Mouse (Mus musculus): ENCODE data around the gene Mrps21. TPM values are rescaled to one million over a fixed set of nuclear protein-coding genes. Genes with fewer than 3 reads are reported as not detected.
A peak's percentile ranks its signal among the peaks of the same experiment; 100 is the strongest.
"Not testable (repeated sequence)": the region's sequence is repeated elsewhere in the genome, so short reads cannot be mapped to it uniquely, and the experiment has no call there.

The Mrps21 gene
- 331 and 337 TPM in 2 replicates for polyA plus RNA-seq (2014; fragmentation: Nextera tagmentation; extraction: Ambion mirVana)

GRCm38 (mm10) chr3:95871392-95871867, at the start of gene Mrps21:
Gene Mrps21 (minus strand): TSS chr3:95871519.
- DNase-seq (ENCODE audit: low spot score) (peak; percentile 95), ATAC-seq (replicated peaks; ENCODE audit: insufficient number of reproducible peaks, low FRiP score, low TSS enrichment, low read depth) (peak; percentile 94)
- Histone ChIP-seq H3K9me3 (replicated peaks; ENCODE audit: control insufficient read depth, low read length) (no peaks in the 10 kb centered on the region), H3K9ac (replicated peaks; ENCODE audit: low read length) (peak within 1 kb of the TSS; percentile 78), H3K4me1 (ENCODE audit: control insufficient read depth, insufficient read depth, low read length) (no peaks in the 10 kb centered on the region), H3K36me3 (replicated peaks; ENCODE audit: control insufficient read depth, insufficient read depth, low read depth, low read length) (no peaks in the 10 kb centered on the region), H3K4me3 (ENCODE audit: low read depth, low read length) (peak within 1 kb of the TSS; percentile 68), H3K27me3 (ENCODE audit: control insufficient read depth, insufficient read depth, low read length) (no peaks in the 10 kb centered on the region), H3K4me2 (ENCODE audit: low read depth, low read length) (peak within 1 kb of the TSS; percentile 46), H3K27ac (replicated peaks; ENCODE audit: low read depth, low read length) (peak within 1 kb of the TSS; percentile 66)
- under 1% methylated on average over 33 of the region's 33 CpGs for WGBS

- 40% methylated on average over 2 of the region's 2 CpGs for WGBS
- not testable (repeated sequence) for H3K27me3 ChIP-seq (ENCODE audit: control insufficient read depth, insufficient read depth, low read length); H3K4me1 ChIP-seq (ENCODE audit: control insufficient read depth, insufficient read depth, low read length); H3K9ac ChIP-seq (replicated peaks; ENCODE audit: low read length); H3K9me3 ChIP-seq (replicated peaks; ENCODE audit: control insufficient read depth, low read length); ATAC-seq (replicated peaks; ENCODE audit: insufficient number of reproducible peaks, low FRiP score, low TSS enrichment, low read depth); H3K4me2 ChIP-seq (ENCODE audit: low read depth, low read length); DNase-seq (ENCODE audit: low spot score); H3K36me3 ChIP-seq (replicated peaks; ENCODE audit: control insufficient read depth, insufficient read depth, low read depth, low read length); H3K27ac ChIP-seq (replicated peaks; ENCODE audit: low read depth, low read length); H3K4me3 ChIP-seq (ENCODE audit: low read depth, low read length)
Measured at GRCm38 (mm10) chr3:95920532-95920931, 49.2 kb upstream of the Mrps21 start.

GRCm38 (mm10) chr3:95916760-95917159, 45.4 kb upstream of the Mrps21 start:
- no peaks in the 10 kb centered on the region for H3K27me3 ChIP-seq (ENCODE audit: control insufficient read depth, insufficient read depth, low read length)
- H3K36me3 ChIP-seq (replicated peaks; ENCODE audit: control insufficient read depth, insufficient read depth, low read depth, low read length), result no peaks in the 10 kb centered on the region
- no peaks in the 10 kb centered on the region for H3K9me3 ChIP-seq (replicated peaks; ENCODE audit: control insufficient read depth, low read length)
- WGBS, result 82% methylated on average over 7 of the region's 7 CpGs
- no peak for ATAC-seq (replicated peaks; ENCODE audit: insufficient number of reproducible peaks, low FRiP score, low TSS enrichment, low read depth)
- no peak for DNase-seq (ENCODE audit: low spot score)
- H3K4me3 ChIP-seq (ENCODE audit: low read depth, low read length), result no peak overlapping the region
- no peak overlapping the region for H3K4me2 ChIP-seq (ENCODE audit: low read depth, low read length)
- no peaks in the 10 kb centered on the region for H3K4me1 ChIP-seq (ENCODE audit: control insufficient read depth, insufficient read depth, low read length)
- H3K27ac ChIP-seq (replicated peaks; ENCODE audit: low read depth, low read length), result no peak overlapping the region
- H3K9ac ChIP-seq (replicated peaks; ENCODE audit: low read length), result no peak overlapping the region

GRCm38 (mm10) chr3:95914706-95915105, 43.4 kb upstream of the Mrps21 start:
- no peaks in the 10 kb centered on the region for H3K9me3 ChIP-seq (replicated peaks; ENCODE audit: control insufficient read depth, low read length)
- ATAC-seq (replicated peaks; ENCODE audit: insufficient number of reproducible peaks, low FRiP score, low TSS enrichment, low read depth) (no peak), DNase-seq (ENCODE audit: low spot score) (no peak)
- H3K4me1 ChIP-seq (ENCODE audit: control insufficient read depth, insufficient read depth, low read length), result no peaks in the 10 kb centered on the region
- H3K36me3 ChIP-seq (replicated peaks; ENCODE audit: control insufficient read depth, insufficient read depth, low read depth, low read length), result no peaks in the 10 kb centered on the region
- WGBS, result 89% methylated on average over 4 of the region's 4 CpGs
- H3K27ac ChIP-seq (replicated peaks; ENCODE audit: low read depth, low read length), result no peak overlapping the region
- H3K4me3 ChIP-seq (ENCODE audit: low read depth, low read length), result no peak overlapping the region
- H3K9ac ChIP-seq (replicated peaks; ENCODE audit: low read length), result no peak overlapping the region
- no peak overlapping the region for H3K4me2 ChIP-seq (ENCODE audit: low read depth, low read length)
- no peaks in the 10 kb centered on the region for H3K27me3 ChIP-seq (ENCODE audit: control insufficient read depth, insufficient read depth, low read length)

GRCm38 (mm10) chr3:95907613-95908012, 36.3 kb upstream of the Mrps21 start:
- Histone ChIP-seq H3K27me3 (ENCODE audit: control insufficient read depth, insufficient read depth, low read length) (no peaks in the 10 kb centered on the region), H3K36me3 (replicated peaks; ENCODE audit: control insufficient read depth, insufficient read depth, low read depth, low read length) (no peaks in the 10 kb centered on the region), H3K9me3 (replicated peaks; ENCODE audit: control insufficient read depth, low read length) (no peaks in the 10 kb centered on the region), H3K4me2 (ENCODE audit: low read depth, low read length) (no peak overlapping the region), H3K27ac (replicated peaks; ENCODE audit: low read depth, low read length) (no peak overlapping the region), H3K4me3 (ENCODE audit: low read depth, low read length) (no peak overlapping the region), H3K9ac (replicated peaks; ENCODE audit: low read length) (no peak overlapping the region), H3K4me1 (ENCODE audit: control insufficient read depth, insufficient read depth, low read length) (peaks cover 2% of the 10 kb centered on the region)
- no peak for DNase-seq (ENCODE audit: low spot score)
- no peak for ATAC-seq (replicated peaks; ENCODE audit: insufficient number of reproducible peaks, low FRiP score, low TSS enrichment, low read depth)
- WGBS, result 38% methylated on average over 4 of the region's 4 CpGs

- Histone ChIP-seq H3K27me3 (ENCODE audit: control insufficient read depth, insufficient read depth, low read length) (no peaks in the 10 kb centered on the region), H3K4me1 (ENCODE audit: control insufficient read depth, insufficient read depth, low read length) (peaks cover 2% of the 10 kb centered on the region), H3K36me3 (replicated peaks; ENCODE audit: control insufficient read depth, insufficient read depth, low read depth, low read length) (no peaks in the 10 kb centered on the region), H3K4me3 (ENCODE audit: low read depth, low read length) (peak overlapping the region; percentile 19), H3K9ac (replicated peaks; ENCODE audit: low read length) (no peak overlapping the region), H3K4me2 (ENCODE audit: low read depth, low read length) (peak overlapping the region; percentile 32), H3K27ac (replicated peaks; ENCODE audit: low read depth, low read length) (no peak overlapping the region), H3K9me3 (replicated peaks; ENCODE audit: control insufficient read depth, low read length) (no peaks in the 10 kb centered on the region)
- ATAC-seq (replicated peaks; ENCODE audit: insufficient number of reproducible peaks, low FRiP score, low TSS enrichment, low read depth), result no peak
- DNase-seq (ENCODE audit: low spot score), result peak; percentile 86
- under 1% methylated on average over 12 of the region's 12 CpGs for WGBS
Measured at GRCm38 (mm10) chr3:95906860-95907259, 35.5 kb upstream of the Mrps21 start.

GRCm38 (mm10) chr3:95905940-95906492, 34.7 kb upstream of the Mrps21 start:
- Histone ChIP-seq H3K27ac (replicated peaks; ENCODE audit: low read depth, low read length) (no peak overlapping the region), H3K9ac (replicated peaks; ENCODE audit: low read length) (peak overlapping the region; percentile 65), H3K4me2 (ENCODE audit: low read depth, low read length) (peak overlapping the region; percentile 85), H3K27me3 (ENCODE audit: control insufficient read depth, insufficient read depth, low read length) (no peaks in the 10 kb centered on the region), H3K4me1 (ENCODE audit: control insufficient read depth, insufficient read depth, low read length) (peaks cover 2% of the 10 kb centered on the region), H3K4me3 (ENCODE audit: low read depth, low read length) (peak overlapping the region; percentile 46), H3K9me3 (replicated peaks; ENCODE audit: control insufficient read depth, low read length) (no peaks in the 10 kb centered on the region), H3K36me3 (replicated peaks; ENCODE audit: control insufficient read depth, insufficient read depth, low read depth, low read length) (no peaks in the 10 kb centered on the region)
- WGBS, result under 1% methylated on average over 12 of the region's 12 CpGs
- ATAC-seq (replicated peaks; ENCODE audit: insufficient number of reproducible peaks, low FRiP score, low TSS enrichment, low read depth) (no peak), DNase-seq (ENCODE audit: low spot score) (peak; percentile 81)

GRCm38 (mm10) chr3:95905146-95905939, 34.0 kb upstream of the Mrps21 start:
- Histone ChIP-seq H3K4me2 (ENCODE audit: low read depth, low read length) (peak overlapping the region; percentile 85), H3K9me3 (replicated peaks; ENCODE audit: control insufficient read depth, low read length) (no peaks in the 10 kb centered on the region), H3K4me3 (ENCODE audit: low read depth, low read length) (peak overlapping the region; percentile 46), H3K27ac (replicated peaks; ENCODE audit: low read depth, low read length) (peak overlapping the region; percentile 2), H3K9ac (replicated peaks; ENCODE audit: low read length) (peak overlapping the region; percentile 65), H3K4me1 (ENCODE audit: control insufficient read depth, insufficient read depth, low read length) (peaks cover 2% of the 10 kb centered on the region), H3K36me3 (replicated peaks; ENCODE audit: control insufficient read depth, insufficient read depth, low read depth, low read length) (no peaks in the 10 kb centered on the region), H3K27me3 (ENCODE audit: control insufficient read depth, insufficient read depth, low read length) (no peaks in the 10 kb centered on the region)
- WGBS, result under 1% methylated on average over 18 of the region's 18 CpGs
- DNase-seq (ENCODE audit: low spot score) (peak; percentile 83), ATAC-seq (replicated peaks; ENCODE audit: insufficient number of reproducible peaks, low FRiP score, low TSS enrichment, low read depth) (peak; percentile 53)

Measured in embryonic facial prominence, embryonic 11.5 days (tissue).